Mouse (Mus musculus) liver, embryonic 14.5 days (tissue): ENCODE measurements around the gene Skil.

Experiments used
- CTCF ChIP-seq: IDR thresholded peaks from 2 replicates; pipeline ENCODE4 v1.5.1; 2016; ENCODE audit warnings: antibody characterized with exemption, low read depth, control low read depth
- EP300 ChIP-seq: IDR thresholded peaks from 2 replicates; pipeline ENCODE4 v1.6.1; 2016; ENCODE audit warnings: antibody characterized with exemption, low read depth

GRCm38 (mm10) chr3:31166365-31166871 is 71.6 kb downstream of the Skil start:
- TF ChIP-seq CTCF (no peak), EP300 (no peak)
